ENCODE assay signal across 18 mouse cellular contexts in the genomic region with DNA sequence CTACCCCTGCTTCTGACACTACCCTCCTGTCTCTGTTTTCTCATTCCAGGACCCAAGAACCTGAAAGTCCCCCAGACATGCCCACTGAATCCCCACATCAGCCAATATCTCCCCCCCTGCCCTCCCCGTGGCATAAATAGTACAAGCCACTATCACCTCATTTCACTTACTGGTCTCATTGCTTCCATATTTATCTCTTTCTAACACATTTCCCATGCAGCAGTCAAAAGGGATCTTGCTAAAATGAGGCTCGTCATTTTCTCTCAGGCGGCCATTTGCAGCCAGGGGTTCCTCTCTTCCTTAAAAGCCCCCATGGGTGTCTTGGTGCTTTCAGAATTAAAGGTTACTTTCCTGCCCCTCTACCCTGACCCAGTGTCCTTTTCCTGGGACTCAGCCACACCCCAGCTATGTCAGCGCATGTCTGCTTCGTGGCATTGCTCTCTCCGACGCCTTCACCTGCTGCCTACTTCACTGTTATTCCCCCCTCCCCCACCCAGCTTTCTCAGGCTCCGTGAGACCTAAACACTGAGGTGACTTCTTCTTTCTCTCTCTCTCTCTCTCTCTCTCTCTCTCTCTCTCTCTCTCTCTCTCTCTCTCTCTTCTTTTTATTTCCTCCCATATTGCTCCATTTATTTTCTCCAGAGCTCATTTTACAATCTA.
A peak's percentile ranks its signal among the peaks of the same experiment; 100 is the strongest.
DNase-seq lines count a peak whose midpoint lies in the region; ATAC-seq and TF ChIP-seq lines count a peak whose summit lies in the region.
"Had no signal": no experiment of that assay in that cellular context is flagged by ENCODE, and none has a peak within 500 bp of the region (broad histone marks: within the 10 kb centered on the region; RNA-seq: fewer than 3 reads in every experiment).

No protein-coding gene starts in this region.

- no peak overlapping the region for H3K9ac ChIP-seq in heart, embryonic 11.5 days (ENCODE audit: low read depth, low read length)
- peak overlapping the region; percentile 50 for H3K9ac ChIP-seq in liver, embryonic 14.5 days (replicated peaks)
- H3K9ac ChIP-seq: intestine, embryonic 15.5 days; midbrain, embryonic 12.5 days had no signal

- H3K4me3 ChIP-seq in heart, embryonic 11.5 days (ENCODE audit: low read depth, low read length): no peak overlapping the region
- H3K4me3 ChIP-seq in liver, embryonic 14.5 days (ENCODE audit: insufficient read depth in 1 of 2, low read depth in 2 of 2, low read length in 2 of 2): peak overlapping the region in 1 of 2 experiments; percentile 20; a peak in 1 of 4 replicates
- H3K4me3 ChIP-seq: hindbrain, embryonic 10.5 days; intestine, embryonic 15.5 days; midbrain, embryonic 12.5 days had no signal

- WGBS in heart, embryonic 11.5 days (ENCODE audit: insufficient replicate concordance): 40% methylated on average over 8 of the region's 8 CpGs
- WGBS in liver, embryonic 14.5 days (ENCODE audit: insufficient replicate concordance): 12% methylated on average over 8 of the region's 8 CpGs

- no peak for DNase-seq in heart, adult 9 months (ENCODE audit: low spot score in 2 of 2)
- peak; percentile 44 for DNase-seq in thymus, postnatal 4 days
- DNase-seq in thymus, adult 18-20 months: no peak
- peak; percentile 26 to 37 (median 27) for DNase-seq in liver, embryonic 14.5 days (ENCODE audit: low read depth in 3 of 3, low spot score in 3 of 3)
- DNase-seq in kidney, adult 18-20 months: no peak
- no peak for DNase-seq in kidney, postnatal 14 days
- DNase-seq in MN1 (ENCODE audit: low spot score): no peak
- DNase-seq: adrenal gland, postnatal 36 days; cerebellum, adult 11-12 months; kidney, postnatal 10 days; layer of hippocampus, postnatal 36 days; thymus, postnatal 25 days had no signal

- H3K27ac ChIP-seq in heart, embryonic 11.5 days (ENCODE audit: low read depth, low read length): no peak overlapping the region
- H3K27ac ChIP-seq in liver, embryonic 14.5 days: peak overlapping the region; percentile 34
- H3K27ac ChIP-seq: hindbrain, embryonic 10.5 days; intestine, embryonic 15.5 days; midbrain, embryonic 12.5 days had no signal

- H3K27me3 ChIP-seq in heart, embryonic 11.5 days (ENCODE audit: control insufficient read depth, insufficient read depth, low read length): no peaks in the 10 kb centered on the region
- H3K27me3 ChIP-seq in liver, embryonic 14.5 days (ENCODE audit: control insufficient read depth, insufficient read depth, low read length): no peaks in the 10 kb centered on the region
- H3K27me3 ChIP-seq: intestine, embryonic 15.5 days; midbrain, embryonic 12.5 days had no signal

- H3K36me3 ChIP-seq in heart, embryonic 11.5 days (ENCODE audit: control insufficient read depth, insufficient read depth, low read length): no peaks in the 10 kb centered on the region
- no peaks in the 10 kb centered on the region for H3K36me3 ChIP-seq in liver, embryonic 14.5 days (replicated peaks; ENCODE audit: control insufficient read depth, insufficient read depth, low read depth)
- H3K36me3 ChIP-seq: hindbrain, embryonic 10.5 days; intestine, embryonic 15.5 days; midbrain, embryonic 12.5 days had no signal

- TF ChIP-seq EP300 in liver, embryonic 14.5 days (IDR thresholded peaks at IDR 0.05; ENCODE audit: low read depth): peak; percentile 67

- TF ChIP-seq CTCF in liver, embryonic 14.5 days (IDR thresholded peaks at IDR 0.05; ENCODE audit: low read depth): no peak

- H3K9me3 ChIP-seq in heart, embryonic 11.5 days (replicated peaks; ENCODE audit: control insufficient read depth, low read length): no peaks in the 10 kb centered on the region
- H3K9me3 ChIP-seq in liver, embryonic 14.5 days (ENCODE audit: control insufficient read depth, low read length): no peaks in the 10 kb centered on the region
- H3K9me3 ChIP-seq: hindbrain, embryonic 10.5 days; intestine, embryonic 15.5 days; midbrain, embryonic 12.5 days had no signal

- peak overlapping the region; percentile 44 for H3K4me2 ChIP-seq in heart, embryonic 11.5 days
- H3K4me2 ChIP-seq in liver, embryonic 14.5 days (ENCODE audit: low read depth): peak overlapping the region; percentile 57
- H3K4me2 ChIP-seq: intestine, embryonic 15.5 days; midbrain, embryonic 12.5 days had no signal

- 0 out of 2 replicates have a peak, but pooled peaks cover 5% of the 10 kb centered on the region for H3K4me1 ChIP-seq in heart, embryonic 11.5 days (ENCODE audit: control insufficient read depth, insufficient read depth, low read length)
- H3K4me1 ChIP-seq in liver, embryonic 14.5 days (replicated peaks; ENCODE audit: control insufficient read depth in 2 of 2, insufficient read depth in 2 of 2, low read length in 1 of 2): peaks cover 15 to 19% of the 10 kb centered on the region in 2 experiments

- ATAC-seq in heart, embryonic 11.5 days (replicated peaks; ENCODE audit: insufficient number of reproducible peaks, low FRiP score, low TSS enrichment): no peak
- ATAC-seq in liver, embryonic 14.5 days (ENCODE audit: insufficient read depth): peak; percentile 75; the same call in 1 of the 2 replicates
- ATAC-seq: activated CD4-positive, CD25-positive, alpha-beta regulatory T cell, adult 4 months; forebrain, embryonic 16.5 days; intestine, embryonic 15.5 days had no signal

Comparison
In these comparisons a context has a peak if more than half of its experiments do, and no peak if none do; other contexts are left out.
1. DNase-seq: peak in thymus, postnatal 4 days (single experiment) and liver, embryonic 14.5 days (3 of 3); none in heart, adult 9 months (0 of 2), thymus, adult 18-20 months (0 of 2), kidney, adult 18-20 months (single experiment), kidney, postnatal 14 days (single experiment) and MN1 (single experiment).